Mouse (Mus musculus): ENCODE data around the gene Cyp2w1.

DNA sequence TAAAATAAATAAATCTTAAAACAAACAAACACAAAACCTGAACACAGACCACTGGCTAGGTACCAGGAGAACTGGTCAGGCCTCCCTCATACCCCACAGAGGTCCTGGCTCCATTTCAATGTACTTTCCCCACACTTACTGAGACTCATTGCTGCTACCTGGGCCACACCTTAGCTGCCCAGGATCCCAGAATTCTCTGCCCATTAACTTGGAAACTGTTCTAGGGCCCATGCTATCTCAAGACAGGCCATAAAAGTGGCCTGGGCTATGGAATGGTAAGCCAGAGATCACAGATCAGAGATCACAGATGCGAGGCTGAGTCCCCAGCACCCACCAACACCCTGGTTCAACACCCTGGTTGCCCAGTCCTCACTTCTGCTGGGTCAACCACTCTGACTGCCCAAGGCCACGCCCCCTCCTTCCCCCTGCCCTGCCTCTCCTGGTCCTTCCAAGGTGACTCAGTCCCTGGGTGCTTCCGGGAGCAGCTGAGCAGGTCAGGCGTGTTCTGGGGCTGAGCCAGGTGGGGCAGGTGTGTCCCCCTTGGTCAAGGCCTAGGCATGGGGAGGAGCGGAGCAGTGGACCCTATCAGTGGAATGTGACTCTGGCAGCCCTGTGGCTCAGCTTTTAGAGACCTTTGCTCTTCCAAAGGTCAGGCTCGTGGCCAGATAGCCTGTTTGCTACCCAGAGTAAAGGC, 35.3 kb upstream of the Cyp2w1 start:
- no peak for TF ChIP-seq POLR2A (IDR thresholded peaks at IDR 0.05; ENCODE audit: insufficient read length, low read depth)
- no peak for TF ChIP-seq SRF (IDR thresholded peaks at IDR 0.05; ENCODE audit: control insufficient read depth, insufficient read length, low read depth)
- no peak for TF ChIP-seq TCF12 (IDR thresholded peaks at IDR 0.05; ENCODE audit: insufficient read depth, poor library complexity, severe bottlenecking)
- no peak for TF ChIP-seq MAX (IDR thresholded peaks at IDR 0.05; ENCODE audit: low read depth)
- no peak for TF ChIP-seq E2F4 (IDR thresholded peaks at IDR 0.05; ENCODE audit: insufficient read depth)
- TF ChIP-seq USF1 (IDR thresholded peaks at IDR 0.05; ENCODE audit: low read depth) = no peak
